Mouse (Mus musculus): ENCODE data around the gene Map3k14. TPM values are rescaled to one million over a fixed set of nuclear protein-coding genes. Genes with fewer than 3 reads are reported as not detected.

The Map3k14 gene
- polyA plus RNA-seq, 1 experiment, result 49.6 TPM

- no peak overlapping the region for H3K4me3 ChIP-seq (ENCODE audit: extremely low read depth, insufficient read depth, insufficient read length)
- H3K27ac ChIP-seq (ENCODE audit: insufficient read depth, low read length), result peak overlapping the region; percentile 70
- peaks cover 59% of the 10 kb centered on the region; the same call in 1 of the 2 replicates for H3K4me1 ChIP-seq (ENCODE audit: control insufficient read depth, insufficient read depth, insufficient read length)
- no peak for TF ChIP-seq POLR2A (IDR thresholded peaks at IDR 0.05; ENCODE audit: low read depth, low read length)
- TF ChIP-seq CTCF (IDR thresholded peaks at IDR 0.05; ENCODE audit: extremely low read depth, insufficient read depth, insufficient read length, insufficient replicate concordance), result no peak
- H3K36me3 ChIP-seq (ENCODE audit: control insufficient read depth, insufficient read depth, low read length), result no peaks in the 10 kb centered on the region
- DNase-seq (ENCODE audit: low read depth in 1 of 2, low spot score in 2 of 2), result peak; percentile 21 to 37
- no peaks in the 10 kb centered on the region for H3K27me3 ChIP-seq (ENCODE audit: control insufficient read depth, insufficient read depth, low read length)
- WGBS, result 42% methylated on average over 4 of the region's 4 CpGs
These were observed 9.3 kb downstream of the Map3k14 start for GRCm38 (mm10) chr11:103257938-103258481.

DNA sequence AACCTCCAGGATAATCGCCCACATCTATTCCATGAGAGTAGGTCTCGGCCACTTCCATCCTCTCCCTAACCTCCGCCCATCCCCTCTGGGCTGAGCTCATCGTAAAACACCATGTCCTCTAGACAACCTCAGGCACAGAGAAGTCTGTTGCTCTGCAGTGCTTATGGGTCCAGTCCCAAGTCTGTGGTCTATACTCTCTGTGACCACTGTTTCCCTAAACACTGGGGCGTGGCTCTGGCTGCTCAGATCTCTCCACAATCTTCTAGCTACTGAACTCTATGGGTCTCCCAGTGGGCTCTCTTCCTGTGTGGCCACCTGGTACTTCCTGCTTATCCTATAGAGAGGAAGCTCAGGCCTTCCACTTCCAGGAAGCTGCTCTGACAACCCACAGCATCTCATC lies 13.7 kb downstream of the Map3k14 start:
- WGBS, result 56% methylated on average over 5 of the region's 5 CpGs
- H3K36me3 ChIP-seq (ENCODE audit: control insufficient read depth, insufficient read depth, low read length), result no peaks in the 10 kb centered on the region
- TF ChIP-seq CTCF (IDR thresholded peaks at IDR 0.05; ENCODE audit: extremely low read depth, insufficient read depth, insufficient read length, insufficient replicate concordance) (no peak), POLR2A (IDR thresholded peaks at IDR 0.05; ENCODE audit: low read depth, low read length) (no peak)
- no peaks in the 10 kb centered on the region for H3K27me3 ChIP-seq (ENCODE audit: control insufficient read depth, insufficient read depth, low read length)
- peak overlapping the region; percentile 24; the same call in 1 of the 2 replicates for H3K27ac ChIP-seq (ENCODE audit: insufficient read depth, low read length)
- no peak overlapping the region for H3K4me3 ChIP-seq (ENCODE audit: extremely low read depth, insufficient read depth, insufficient read length)
- no peak for DNase-seq (ENCODE audit: low read depth in 1 of 2, low spot score in 2 of 2)
- H3K4me1 ChIP-seq (ENCODE audit: control insufficient read depth, insufficient read depth, insufficient read length), result peaks cover 54% of the 10 kb centered on the region; the same call in 1 of the 2 replicates

- H3K4me3 ChIP-seq (ENCODE audit: extremely low read depth, insufficient read depth, insufficient read length), result no peak overlapping the region
- DNase-seq (ENCODE audit: low read depth in 1 of 2, low spot score in 2 of 2), result no peak
- H3K4me1 ChIP-seq (ENCODE audit: control insufficient read depth, insufficient read depth, insufficient read length), result peaks cover 53% of the 10 kb centered on the region; the same call in 1 of the 2 replicates
- TF ChIP-seq POLR2A (IDR thresholded peaks at IDR 0.05; ENCODE audit: low read depth, low read length), result no peak
- no peak for TF ChIP-seq CTCF (IDR thresholded peaks at IDR 0.05; ENCODE audit: extremely low read depth, insufficient read depth, insufficient read length, insufficient replicate concordance)
- 82% methylated on average over 5 of the region's 5 CpGs for WGBS
- no peaks in the 10 kb centered on the region for H3K36me3 ChIP-seq (ENCODE audit: control insufficient read depth, insufficient read depth, low read length)
- H3K27ac ChIP-seq (ENCODE audit: insufficient read depth, low read length), result no peak overlapping the region
- H3K27me3 ChIP-seq (ENCODE audit: control insufficient read depth, insufficient read depth, low read length), result no peaks in the 10 kb centered on the region
These were observed 14.9 kb downstream of the Map3k14 start for GRCm38 (mm10) chr11:103252380-103252779.

GRCm38 (mm10) chr11:103250324-103250723 lies 16.9 kb downstream of the Map3k14 start:
- TF ChIP-seq CTCF (IDR thresholded peaks at IDR 0.05; ENCODE audit: extremely low read depth, insufficient read depth, insufficient read length, insufficient replicate concordance) (no peak), POLR2A (IDR thresholded peaks at IDR 0.05; ENCODE audit: low read depth, low read length) (no peak)
- H3K27ac ChIP-seq (ENCODE audit: insufficient read depth, low read length), result peak overlapping the region; percentile 68; the same call in 1 of the 2 replicates
- H3K4me1 ChIP-seq (ENCODE audit: control insufficient read depth, insufficient read depth, insufficient read length), result peaks cover 57% of the 10 kb centered on the region; the same call in 1 of the 2 replicates
- no peak overlapping the region for H3K4me3 ChIP-seq (ENCODE audit: extremely low read depth, insufficient read depth, insufficient read length)
- no peaks in the 10 kb centered on the region for H3K36me3 ChIP-seq (ENCODE audit: control insufficient read depth, insufficient read depth, low read length)
- H3K27me3 ChIP-seq (ENCODE audit: control insufficient read depth, insufficient read depth, low read length), result no peaks in the 10 kb centered on the region
- 92% methylated on average over 3 of the region's 3 CpGs for WGBS
- no peak for DNase-seq (ENCODE audit: low read depth in 1 of 2, low spot score in 2 of 2)

DNA sequence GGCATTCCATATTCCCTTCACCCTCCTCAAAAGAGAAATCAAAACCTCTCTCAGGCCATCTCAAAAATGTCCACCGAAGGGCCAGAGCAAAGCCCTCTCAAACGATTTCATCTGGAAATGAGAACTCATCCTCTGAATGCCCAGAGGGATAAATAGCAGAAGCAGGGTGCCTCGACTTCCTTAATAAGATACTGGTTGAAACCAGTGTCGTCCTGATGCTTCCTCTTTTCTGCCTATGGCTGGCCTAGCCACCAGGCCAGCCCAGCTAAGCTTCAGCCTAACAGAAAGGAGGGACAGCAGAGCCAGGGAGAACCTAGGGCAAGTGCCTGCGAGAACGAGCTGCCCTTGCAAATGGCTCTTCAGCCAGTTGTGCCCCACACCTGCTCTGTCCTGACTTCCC lies 17.8 kb downstream of the Map3k14 start:
- no peak for TF ChIP-seq CTCF (IDR thresholded peaks at IDR 0.05; ENCODE audit: extremely low read depth, insufficient read depth, insufficient read length, insufficient replicate concordance)
- no peak for TF ChIP-seq POLR2A (IDR thresholded peaks at IDR 0.05; ENCODE audit: low read depth, low read length)
- H3K27me3 ChIP-seq (ENCODE audit: control insufficient read depth, insufficient read depth, low read length), result no peaks in the 10 kb centered on the region
- no peaks in the 10 kb centered on the region for H3K36me3 ChIP-seq (ENCODE audit: control insufficient read depth, insufficient read depth, low read length)
- peak overlapping the region; percentile 68 for H3K27ac ChIP-seq (ENCODE audit: insufficient read depth, low read length)
- H3K4me3 ChIP-seq (ENCODE audit: extremely low read depth, insufficient read depth, insufficient read length), result no peak overlapping the region
- H3K4me1 ChIP-seq (ENCODE audit: control insufficient read depth, insufficient read depth, insufficient read length), result peaks cover 54% of the 10 kb centered on the region; the same call in 1 of the 2 replicates
- peak; percentile 41 to 44 for DNase-seq (ENCODE audit: low read depth in 1 of 2, low spot score in 2 of 2)
- 15% methylated on average over 6 of the region's 6 CpGs for WGBS

DNA sequence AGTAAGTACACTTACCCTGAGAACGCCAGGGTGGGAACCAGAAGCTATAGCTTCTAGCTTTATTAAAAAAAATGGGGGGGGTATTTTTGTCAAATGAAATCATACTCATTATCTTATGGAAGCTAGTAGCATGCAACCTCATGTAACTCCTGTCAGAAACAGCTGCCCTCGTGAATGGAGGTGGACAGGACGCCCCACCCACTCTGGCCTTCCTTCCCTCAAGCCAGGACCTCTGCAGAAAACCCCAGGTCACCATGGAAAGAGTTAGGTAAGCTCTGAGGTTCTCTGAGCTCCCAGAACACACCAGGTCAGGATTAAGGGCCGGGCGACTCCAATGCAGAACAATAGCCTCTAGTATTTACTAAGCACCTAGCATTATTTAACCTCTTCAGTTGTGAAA lies 18.4 kb downstream of the Map3k14 start:
- 54% methylated on average over 5 of the region's 5 CpGs for WGBS
- peak overlapping the region; percentile 68 for H3K27ac ChIP-seq (ENCODE audit: insufficient read depth, low read length)

GRCm38 (mm10) chr11:103247504-103248177 lies 19.6 kb downstream of the Map3k14 start:
- H3K27ac ChIP-seq (ENCODE audit: insufficient read depth, low read length), result peak overlapping the region; percentile 74
- H3K4me3 ChIP-seq (ENCODE audit: extremely low read depth, insufficient read depth, insufficient read length), result no peak overlapping the region
- TF ChIP-seq CTCF (IDR thresholded peaks at IDR 0.05; ENCODE audit: extremely low read depth, insufficient read depth, insufficient read length, insufficient replicate concordance) (no peak), POLR2A (IDR thresholded peaks at IDR 0.05; ENCODE audit: low read depth, low read length) (no peak)
- no peaks in the 10 kb centered on the region for H3K36me3 ChIP-seq (ENCODE audit: control insufficient read depth, insufficient read depth, low read length)
- peak in 1 of 2 experiments; percentile 46 for DNase-seq (ENCODE audit: low read depth in 1 of 2, low spot score in 2 of 2)
- H3K27me3 ChIP-seq (ENCODE audit: control insufficient read depth, insufficient read depth, low read length), result no peaks in the 10 kb centered on the region
- peaks cover 43% of the 10 kb centered on the region; the same call in 1 of the 2 replicates for H3K4me1 ChIP-seq (ENCODE audit: control insufficient read depth, insufficient read depth, insufficient read length)
- WGBS, result 66% methylated on average over 11 of the region's 11 CpGs

More for the DNA sequence above, 18.4 kb downstream of the Map3k14 start:
- Histone ChIP-seq H3K4me1 (ENCODE audit: control insufficient read depth, insufficient read depth, insufficient read length) (peaks cover 54% of the 10 kb centered on the region; the same call in 1 of the 2 replicates), H3K27me3 (ENCODE audit: control insufficient read depth, insufficient read depth, low read length) (no peaks in the 10 kb centered on the region), H3K4me3 (ENCODE audit: extremely low read depth, insufficient read depth, insufficient read length) (no peak overlapping the region), H3K36me3 (ENCODE audit: control insufficient read depth, insufficient read depth, low read length) (no peaks in the 10 kb centered on the region)
- TF ChIP-seq POLR2A (IDR thresholded peaks at IDR 0.05; ENCODE audit: low read depth, low read length), result no peak
- no peak for TF ChIP-seq CTCF (IDR thresholded peaks at IDR 0.05; ENCODE audit: extremely low read depth, insufficient read depth, insufficient read length, insufficient replicate concordance)
- no peak for DNase-seq (ENCODE audit: low read depth in 1 of 2, low spot score in 2 of 2)

Data from spleen, adult 2 months (tissue).